Mouse (Mus musculus) forebrain, embryonic 15.5 days (tissue): Measurements from ENCODE around the gene Ptprs. TPM values are rescaled to one million over a fixed set of nuclear protein-coding genes. Genes with fewer than 3 reads are reported as not detected.
A peak's percentile ranks its signal among the peaks of the same experiment; 100 is the strongest.

Experiments
- ATAC-seq: fragments of 200-750 bp; cut with Nextera tagmentation; replicated peaks from 2 replicates; pipeline ENCODE4 v1.8.0; 2017; ENCODE audit warnings: mild to moderate bottlenecking, moderate TSS enrichment, moderate library complexity
- H3K27ac ChIP-seq: fragments of 300-500 bp; sonication (generic); replicated peaks from 2 replicates; pipeline ENCODE4 v1.5.1; 2015; ENCODE audit warnings: mild to moderate bottlenecking, inconsistent platforms
- H3K27me3 ChIP-seq: fragments of 300-500 bp; sonication (generic); 2 replicates; pipeline ENCODE4 v1.6.1; 2015; ENCODE audit warnings: inconsistent platforms
- H3K36me3 ChIP-seq: fragments of 300-500 bp; sonication (generic); 2 replicates; pipeline ENCODE4 v1.6.1; 2015; ENCODE audit warnings: mild to moderate bottlenecking, inconsistent platforms
- H3K4me1 ChIP-seq: fragments of 300-500 bp; sonication (generic); 2 replicates; pipeline ENCODE4 v1.6.1; 2015; ENCODE audit warnings: inconsistent platforms
- H3K4me2 ChIP-seq: fragments of 300-500 bp; sonication (generic); replicated peaks from 2 replicates; pipeline ENCODE4 v1.6.1; 2015; ENCODE audit warnings: mild to moderate bottlenecking, inconsistent platforms
- H3K4me3 ChIP-seq: fragments of 300-500 bp; sonication (generic); 2 replicates; pipeline ENCODE4 v1.5.1; 2015; ENCODE audit warnings: mild to moderate bottlenecking, inconsistent platforms
- H3K9ac ChIP-seq: fragments of 300-500 bp; sonication (generic); replicated peaks from 2 replicates; pipeline ENCODE4 v1.6.1; 2015; ENCODE audit warnings: mild to moderate bottlenecking, inconsistent platforms
- H3K9me3 ChIP-seq: fragments of 300-500 bp; sonication (generic); 2 replicates; pipeline ENCODE4 v1.6.1; 2016; ENCODE audit warnings: inconsistent platforms
- whole genome bisulfite sequencing: fragments of 180-500 bp; shearing (Covaris S2); methylation state at CpG from one replicate; pipeline ENCODE4 v1.1.7; 2015; ENCODE audit warnings: mixed read lengths; 5-methylcytosine and 5-hydroxymethylcytosine counted together
- polyA plus RNA-seq: library from polyadenylated mRNA; unstranded; fragments of >200 nt; fragmentation: Nextera tagmentation; extraction: Ambion mirVana; gene quantifications from 2 replicates; pipeline ENCODE4 v1.2.1, GENCODE M21; 2015

Ptprs gene
- polyA plus RNA-seq, 1 experiment from 2014 or later = 375 TPM

- ATAC-seq = no peak
- no peak overlapping the region for H3K4me3 ChIP-seq
- no peak overlapping the region for H3K4me2 ChIP-seq
- no peaks in the 10 kb centered on the region for H3K27me3 ChIP-seq
- no peak overlapping the region for H3K27ac ChIP-seq
- H3K9me3 ChIP-seq = no peaks in the 10 kb centered on the region
- H3K9ac ChIP-seq = no peak overlapping the region
- peaks cover 55% of the 10 kb centered on the region for H3K36me3 ChIP-seq
- peaks cover 21% of the 10 kb centered on the region for H3K4me1 ChIP-seq
- WGBS = 80% methylated on average over 6 of the region's 6 CpGs
Observed at GRCm38 (mm10) chr17:56384903-56385302, 91.4 kb downstream of the Ptprs start.

GRCm38 (mm10) chr17:56382997-56383396, 93.3 kb downstream of the Ptprs start:
- no peak overlapping the region for H3K9ac ChIP-seq
- H3K9me3 ChIP-seq = no peaks in the 10 kb centered on the region
- H3K36me3 ChIP-seq = peaks cover 47% of the 10 kb centered on the region
- H3K4me2 ChIP-seq = no peak overlapping the region
- no peaks in the 10 kb centered on the region for H3K27me3 ChIP-seq
- no peak overlapping the region for H3K4me3 ChIP-seq
- no peak overlapping the region; the same call in 1 of the 2 replicates for H3K27ac ChIP-seq
- WGBS = 52% methylated on average over 8 of the region's 8 CpGs
- ATAC-seq = no peak
- H3K4me1 ChIP-seq = peaks cover 29% of the 10 kb centered on the region

- peaks cover 51% of the 10 kb centered on the region for H3K36me3 ChIP-seq
- no peaks in the 10 kb centered on the region for H3K9me3 ChIP-seq
- no peak for ATAC-seq
- H3K4me1 ChIP-seq = peaks cover 29% of the 10 kb centered on the region
- peak overlapping the region; percentile 67 for H3K27ac ChIP-seq
- H3K9ac ChIP-seq = no peak overlapping the region
- no peak overlapping the region for H3K4me3 ChIP-seq
- 81% methylated on average over 5 of the region's 5 CpGs for WGBS
- no peak overlapping the region for H3K4me2 ChIP-seq
- H3K27me3 ChIP-seq = no peaks in the 10 kb centered on the region
Observed at GRCm38 (mm10) chr17:56381183-56381582, 95.1 kb downstream of the Ptprs start.

- H3K9ac ChIP-seq = no peak overlapping the region
- peak; percentile 78 for ATAC-seq
- WGBS = 51% methylated on average over 6 of the region's 6 CpGs
- H3K4me1 ChIP-seq = peaks cover 29% of the 10 kb centered on the region
- no peaks in the 10 kb centered on the region for H3K9me3 ChIP-seq
- no peak overlapping the region for H3K4me2 ChIP-seq
- H3K27ac ChIP-seq = peak overlapping the region; percentile 67
- H3K4me3 ChIP-seq = no peak overlapping the region
- no peaks in the 10 kb centered on the region for H3K27me3 ChIP-seq
- H3K36me3 ChIP-seq = peaks cover 44% of the 10 kb centered on the region
Observed at GRCm38 (mm10) chr17:56380286-56380685, 96.0 kb downstream of the Ptprs start.

- no peak for ATAC-seq
- no peak overlapping the region for H3K9ac ChIP-seq
- peaks cover 45% of the 10 kb centered on the region for H3K36me3 ChIP-seq
- peak overlapping the region; percentile 67 for H3K27ac ChIP-seq
- H3K9me3 ChIP-seq = no peaks in the 10 kb centered on the region
- H3K4me1 ChIP-seq = peaks cover 37% of the 10 kb centered on the region
- 71% methylated on average over 6 of the region's 6 CpGs for WGBS
- H3K4me2 ChIP-seq = no peak overlapping the region
- no peak overlapping the region for H3K4me3 ChIP-seq
- H3K27me3 ChIP-seq = no peaks in the 10 kb centered on the region
Observed at GRCm38 (mm10) chr17:56379281-56379834, 96.9 kb downstream of the Ptprs start.

GRCm38 (mm10) chr17:56374851-56375250, 101.4 kb downstream of the Ptprs start:
- Histone ChIP-seq H3K4me1 (peaks cover 38% of the 10 kb centered on the region), H3K36me3 (peaks cover 45% of the 10 kb centered on the region), H3K9ac (no peak overlapping the region), H3K4me2 (no peak overlapping the region), H3K9me3 (no peaks in the 10 kb centered on the region), H3K4me3 (no peak overlapping the region), H3K27me3 (no peaks in the 10 kb centered on the region), H3K27ac (peak overlapping the region; percentile 55; the same call in 1 of the 2 replicates)
- ATAC-seq = no peak
- 67% methylated on average over 1 of the region's 1 CpGs for WGBS

GRCm38 (mm10) chr17:56373136-56374034, 102.9 kb downstream of the Ptprs start:
- peaks cover 35% of the 10 kb centered on the region for H3K4me1 ChIP-seq

GRCm38 (mm10) chr17:56372109-56372508, 104.2 kb downstream of the Ptprs start:
- no peak overlapping the region for H3K4me2 ChIP-seq
- H3K4me3 ChIP-seq = no peak overlapping the region
- no peak overlapping the region for H3K27ac ChIP-seq
- ATAC-seq = no peak
- no peak overlapping the region for H3K9ac ChIP-seq
- H3K9me3 ChIP-seq = no peaks in the 10 kb centered on the region
- H3K27me3 ChIP-seq = no peaks in the 10 kb centered on the region
- WGBS = 74% methylated on average over 4 of the region's 4 CpGs
- H3K36me3 ChIP-seq = peaks cover 36% of the 10 kb centered on the region
- H3K4me1 ChIP-seq = peaks cover 42% of the 10 kb centered on the region

More at GRCm38 (mm10) chr17:56373136-56374034, 102.9 kb downstream of the Ptprs start:
- H3K9me3 ChIP-seq = no peaks in the 10 kb centered on the region
- H3K9ac ChIP-seq = no peak overlapping the region
- H3K27ac ChIP-seq = peak overlapping the region; percentile 55
- 59% methylated on average over 17 of the region's 17 CpGs for WGBS
- ATAC-seq = peak; percentile 24; the same call in 1 of the 2 replicates
- H3K27me3 ChIP-seq = no peaks in the 10 kb centered on the region
- H3K36me3 ChIP-seq = peaks cover 44% of the 10 kb centered on the region
- no peak overlapping the region for H3K4me2 ChIP-seq
- no peak overlapping the region for H3K4me3 ChIP-seq

GRCm38 (mm10) chr17:56371029-56371660, 105.1 kb downstream of the Ptprs start:
- Histone ChIP-seq H3K4me1 (peaks cover 46% of the 10 kb centered on the region), H3K4me2 (no peak overlapping the region), H3K27ac (peak overlapping the region; percentile 47), H3K27me3 (no peaks in the 10 kb centered on the region), H3K9me3 (no peaks in the 10 kb centered on the region), H3K9ac (no peak overlapping the region), H3K4me3 (no peak overlapping the region), H3K36me3 (peaks cover 26% of the 10 kb centered on the region)
- no peak; the same call in 1 of the 2 replicates for ATAC-seq
- 48% methylated on average over 15 of the region's 15 CpGs for WGBS

GRCm38 (mm10) chr17:56370090-56370489, 106.2 kb downstream of the Ptprs start:
- Histone ChIP-seq H3K27me3 (no peaks in the 10 kb centered on the region), H3K4me3 (no peak overlapping the region), H3K27ac (0 out of 2 replicates have a peak overlapping the region, but pooled peaks have one; percentile 4), H3K4me1 (peaks cover 57% of the 10 kb centered on the region), H3K9ac (no peak overlapping the region), H3K4me2 (no peak overlapping the region), H3K36me3 (peaks cover 26% of the 10 kb centered on the region), H3K9me3 (no peaks in the 10 kb centered on the region)
- ATAC-seq = no peak
- 90% methylated on average over 3 of the region's 3 CpGs for WGBS

- H3K4me2 ChIP-seq = no peak overlapping the region
- H3K4me3 ChIP-seq = no peak overlapping the region
- peak; percentile 21; the same call in 1 of the 2 replicates for ATAC-seq
- H3K27ac ChIP-seq = peak overlapping the region; percentile 44
- WGBS = 69% methylated on average over 6 of the region's 6 CpGs
- peaks cover 39% of the 10 kb centered on the region for H3K4me1 ChIP-seq
- no peaks in the 10 kb centered on the region for H3K27me3 ChIP-seq
- H3K36me3 ChIP-seq = peaks cover 24% of the 10 kb centered on the region; the same call in 1 of the 2 replicates
- H3K9ac ChIP-seq = no peak overlapping the region
- no peaks in the 10 kb centered on the region for H3K9me3 ChIP-seq
Observed at GRCm38 (mm10) chr17:56368291-56368790, 107.9 kb downstream of the Ptprs start.
